Comparison of ENCODE assay signal across 28 mouse cellular contexts in genomic region chr10:24520515-24520914, GRCm38 (mm10).
A peak's percentile ranks its signal among the peaks of the same experiment; 100 is the strongest.
DNase-seq lines count a peak whose midpoint lies in the region; ATAC-seq and TF ChIP-seq lines count a peak whose summit lies in the region.
"Had no signal": no experiment of that assay in that cellular context is flagged by ENCODE, and none has a peak within 500 bp of the region (broad histone marks: within the 10 kb centered on the region; RNA-seq: fewer than 3 reads in every experiment).

No protein-coding gene starts in this region.

- 71% methylated on average over 3 of the region's 3 CpGs for WGBS in limb, embryonic 12.5 days
- 80% methylated on average over 3 of the region's 3 CpGs for WGBS in limb, embryonic 10.5 days
- 63% methylated on average over 3 of the region's 3 CpGs for WGBS in lung, embryonic 15.5 days
- WGBS in stomach, postnatal 0 days: 47% methylated on average over 3 of the region's 3 CpGs

- no peak for ATAC-seq in limb, embryonic 12.5 days (ENCODE audit: insufficient number of reproducible peaks, insufficient read depth, low FRiP score, low TSS enrichment, low read depth)
- ATAC-seq in lung, embryonic 15.5 days (ENCODE audit: borderline replicate concordance, extremely low read depth, low FRiP score, low TSS enrichment): peak; percentile 55; the same call in 1 of the 2 replicates
- ATAC-seq in stomach, postnatal 0 days (ENCODE audit: low FRiP score, low TSS enrichment): no peak
- ATAC-seq: forebrain, postnatal 0 days; hindbrain, embryonic 16.5 days; Patski had no signal

- no peak overlapping the region for H3K9ac ChIP-seq in limb, embryonic 12.5 days (replicated peaks)
- H3K9ac ChIP-seq in lung, embryonic 15.5 days: no peak overlapping the region
- no peak overlapping the region for H3K9ac ChIP-seq in stomach, postnatal 0 days (ENCODE audit: low read length)
- H3K9ac ChIP-seq: embryonic facial prominence, embryonic 15.5 days; forebrain, embryonic 12.5 days; forebrain, postnatal 0 days had no signal

- H3K27ac ChIP-seq in limb, embryonic 12.5 days: 0 out of 2 replicates have a peak overlapping the region, but pooled peaks have one; percentile 29
- no peak overlapping the region for H3K27ac ChIP-seq in limb, embryonic 10.5 days
- peak overlapping the region; percentile 70 for H3K27ac ChIP-seq in lung, embryonic 15.5 days
- no peak overlapping the region for H3K27ac ChIP-seq in stomach, postnatal 0 days (replicated peaks)
- H3K27ac ChIP-seq: forebrain, embryonic 12.5 days; hindbrain, embryonic 10.5 days; kidney, postnatal 0 days had no signal

- H3K9me3 ChIP-seq in limb, embryonic 12.5 days: 0 out of 2 replicates have a peak, but pooled peaks cover 3% of the 10 kb centered on the region
- H3K9me3 ChIP-seq in limb, embryonic 10.5 days (replicated peaks): no peaks in the 10 kb centered on the region
- no peaks in the 10 kb centered on the region for H3K9me3 ChIP-seq in lung, embryonic 15.5 days
- H3K9me3 ChIP-seq in stomach, postnatal 0 days (ENCODE audit: control insufficient read depth, low read length): no peaks in the 10 kb centered on the region
- H3K9me3 ChIP-seq: embryonic facial prominence, embryonic 15.5 days; forebrain, embryonic 12.5 days had no signal

- no peak for DNase-seq in limb, embryonic 10.5 days (ENCODE audit: low spot score)
- DNase-seq in lung, postnatal 25 days (ENCODE audit: low spot score): peak; percentile 43
- DNase-seq in stomach, postnatal 0 days (ENCODE audit: low spot score): peak; percentile 49
- DNase-seq in layer of hippocampus, adult 8-10 months (ENCODE audit: low spot score in 2 of 2): no peak
- no peak for DNase-seq in thymus, postnatal 14 days
- DNase-seq in right cerebral cortex, postnatal 25 days: no peak
- DNase-seq: adrenal gland, postnatal 14 days; cerebellum, adult 11 months; cerebellum, adult 9-10 months; cerebellum, postnatal 36 days; embryo, embryonic 11 days; forebrain, postnatal 0 days; gastrocnemius, postnatal 10 days; heart, postnatal 14 days; kidney, adult 8-10 months; kidney, postnatal 4 days; layer of hippocampus, postnatal 36 days; left cerebral cortex, postnatal 4 days; midbrain, embryonic 14.5 days had no signal

- TF ChIP-seq CTCF in stomach, postnatal 0 days (IDR thresholded peaks at IDR 0.05; ENCODE audit: low read depth): no peak

- no peaks in the 10 kb centered on the region for H3K27me3 ChIP-seq in limb, embryonic 12.5 days
- no peaks in the 10 kb centered on the region for H3K27me3 ChIP-seq in limb, embryonic 10.5 days (ENCODE audit: low read depth, poor library complexity, severe bottlenecking)
- no peaks in the 10 kb centered on the region for H3K27me3 ChIP-seq in lung, embryonic 15.5 days
- H3K27me3 ChIP-seq in stomach, postnatal 0 days (ENCODE audit: control insufficient read depth, insufficient read depth, low read length): no peaks in the 10 kb centered on the region
- H3K27me3 ChIP-seq: embryonic facial prominence, embryonic 15.5 days; forebrain, embryonic 12.5 days; Patski had no signal

- H3K4me3 ChIP-seq in limb, embryonic 12.5 days (replicated peaks): no peak overlapping the region
- H3K4me3 ChIP-seq in limb, embryonic 10.5 days: no peak overlapping the region
- no peak overlapping the region for H3K4me3 ChIP-seq in lung, embryonic 15.5 days
- H3K4me3 ChIP-seq in stomach, postnatal 0 days (ENCODE audit: low read depth, low read length): no peak overlapping the region
- H3K4me3 ChIP-seq: embryonic facial prominence, embryonic 15.5 days; forebrain, embryonic 12.5 days; hindbrain, embryonic 10.5 days had no signal

- no peak for TF ChIP-seq EP300 in stomach, postnatal 0 days (optimal IDR thresholded peaks at IDR 0.05)

- H3K4me1 ChIP-seq in limb, embryonic 12.5 days (replicated peaks): no peaks in the 10 kb centered on the region
- H3K4me1 ChIP-seq in limb, embryonic 10.5 days: no peaks in the 10 kb centered on the region
- H3K4me1 ChIP-seq in lung, embryonic 15.5 days: peaks cover 3% of the 10 kb centered on the region; the same call in 1 of the 2 replicates
- no peaks in the 10 kb centered on the region for H3K4me1 ChIP-seq in stomach, postnatal 0 days (replicated peaks; ENCODE audit: control insufficient read depth, insufficient read depth)
- H3K4me1 ChIP-seq: embryonic facial prominence, embryonic 15.5 days; forebrain, embryonic 12.5 days; hindbrain, embryonic 10.5 days had no signal

- no peaks in the 10 kb centered on the region for H3K36me3 ChIP-seq in limb, embryonic 12.5 days
- no peaks in the 10 kb centered on the region for H3K36me3 ChIP-seq in limb, embryonic 10.5 days
- H3K36me3 ChIP-seq in lung, embryonic 15.5 days: no peaks in the 10 kb centered on the region
- no peaks in the 10 kb centered on the region for H3K36me3 ChIP-seq in stomach, postnatal 0 days (ENCODE audit: control insufficient read depth, insufficient read depth, low read length)
- H3K36me3 ChIP-seq: embryonic facial prominence, embryonic 15.5 days; forebrain, embryonic 12.5 days; hindbrain, embryonic 10.5 days had no signal

- no peak overlapping the region for H3K4me2 ChIP-seq in limb, embryonic 12.5 days
- no peak overlapping the region; the same call in 1 of the 2 replicates for H3K4me2 ChIP-seq in lung, embryonic 15.5 days
- no peak overlapping the region for H3K4me2 ChIP-seq in stomach, postnatal 0 days (replicated peaks; ENCODE audit: low read depth)
- H3K4me2 ChIP-seq: embryonic facial prominence, embryonic 15.5 days; forebrain, embryonic 12.5 days; liver, embryonic 11.5 days had no signal

Comparison
In these comparisons a context has a peak if more than half of its experiments do, and no peak if none do; other contexts are left out.
1. H3K27ac ChIP-seq: peak in limb, embryonic 12.5 days (single experiment) and lung, embryonic 15.5 days (single experiment); none in limb, embryonic 10.5 days (single experiment) and stomach, postnatal 0 days (single experiment).
2. DNase-seq: peak in lung, postnatal 25 days (single experiment) and stomach, postnatal 0 days (single experiment); none in limb, embryonic 10.5 days (single experiment), layer of hippocampus, adult 8-10 months (0 of 2), thymus, postnatal 14 days (single experiment) and right cerebral cortex, postnatal 25 days (single experiment).